Mouse (Mus musculus) lung, postnatal 0 days (tissue): ENCODE data around the gene Crocc2. TPM values are rescaled to one million over a fixed set of nuclear protein-coding genes. Genes with fewer than 3 reads are reported as not detected.

Source experiments
- ATAC-seq: fragments of 200-750 bp; cut with Nextera tagmentation; 2 replicates; pipeline ENCODE4 v1.8.0; 2017; ENCODE audit warnings: moderate library complexity
- DNase-seq: peaks from one replicate; pipeline ENCODE4 v3.0.0-alpha.2; 2016; ENCODE audit warnings: low spot score
- H3K27ac ChIP-seq: fragments of 300-500 bp; sonication (generic); 2 replicates; pipeline ENCODE4 v1.5.1; 2014; ENCODE audit warnings: antibody characterized with exemption, mild to moderate bottlenecking, low read length, mixed read lengths
- H3K27me3 ChIP-seq: fragments of 300-500 bp; sonication (generic); replicated peaks from 2 replicates; pipeline ENCODE4 v1.6.1; 2014; ENCODE audit warnings: low read length, mixed read lengths; ENCODE audit not compliant: insufficient read depth
- H3K36me3 ChIP-seq: fragments of 300-500 bp; sonication (generic); 2 replicates; pipeline ENCODE4 v1.6.1; 2014; ENCODE audit warnings: low read length, mixed read lengths; ENCODE audit not compliant: insufficient read depth
- H3K4me1 ChIP-seq: fragments of 300-500 bp; sonication (generic); 2 replicates; pipeline ENCODE4 v1.6.1; 2014; ENCODE audit warnings: antibody characterized with exemption, low read depth, low read length, mixed read lengths; ENCODE audit not compliant: insufficient read depth
- H3K4me2 ChIP-seq: fragments of 300-500 bp; sonication (generic); replicated peaks from 2 replicates; pipeline ENCODE4 v1.6.1; 2014; ENCODE audit warnings: low read depth, mild to moderate bottlenecking, low read length, moderate library complexity, mixed read lengths
- H3K4me3 ChIP-seq: fragments of 300-500 bp; sonication (generic); 2 replicates; pipeline ENCODE4 v1.5.1; 2014; ENCODE audit warnings: low read depth, low read length
- H3K9ac ChIP-seq: fragments of 300-500 bp; sonication (generic); replicated peaks from 2 replicates; pipeline ENCODE4 v1.6.1; 2014; ENCODE audit warnings: low read depth, mild to moderate bottlenecking
- H3K9me3 ChIP-seq: fragments of 300-500 bp; sonication (generic); 2 replicates; pipeline ENCODE4 v1.6.1; 2016; ENCODE audit warnings: low read length, mixed read lengths
- CTCF ChIP-seq: IDR thresholded peaks from 2 replicates; pipeline ENCODE4 v1.5.1; 2016; ENCODE audit warnings: antibody characterized with exemption, mild to moderate bottlenecking
- EP300 ChIP-seq: IDR thresholded peaks from 2 replicates; pipeline ENCODE4 v1.6.1; 2016; ENCODE audit warnings: antibody characterized with exemption, mild to moderate bottlenecking, control low read depth
- WGBS: fragments of 180-500 bp; shearing (Covaris S2); extraction: QIAGEN DNeasy Blood & Tissue Kit; methylation state at CpG from one replicate; pipeline ENCODE4 v1.1.7; 2014; 5-methylcytosine and 5-hydroxymethylcytosine counted together
- polyA plus RNA-seq: library from polyadenylated mRNA; unstranded; fragments of >200 nt; fragmentation: Nextera tagmentation; extraction: Ambion mirVana; gene quantifications from 2 replicates; pipeline ENCODE4 v1.2.1, GENCODE M21; 2015

Crocc2 gene
- polyA plus RNA-seq, 1 experiment from 2014 or later, result 1.3 TPM

GRCm38 (mm10) chr1:93173665-93174064, 5.1 kb downstream of the Crocc2 start:
- no peaks in the 10 kb centered on the region for H3K27me3 ChIP-seq
- TF ChIP-seq CTCF, result no peak
- TF ChIP-seq EP300, result no peak
- no peaks in the 10 kb centered on the region for H3K9me3 ChIP-seq
- no peaks in the 10 kb centered on the region for H3K4me1 ChIP-seq
- DNase-seq (no peak), ATAC-seq (no peak)
- no peak overlapping the region for H3K4me3 ChIP-seq
- H3K4me2 ChIP-seq, result no peak overlapping the region
- no peaks in the 10 kb centered on the region for H3K36me3 ChIP-seq
- no peak overlapping the region for H3K9ac ChIP-seq
- H3K27ac ChIP-seq, result no peak overlapping the region
- WGBS, result 58% methylated on average over 4 of the region's 4 CpGs

- ATAC-seq (peak; percentile 64), DNase-seq (peak; percentile 82)
- H3K27me3 ChIP-seq, result no peaks in the 10 kb centered on the region
- H3K27ac ChIP-seq, result no peak overlapping the region
- WGBS, result 1% methylated on average over 4 of the region's 4 CpGs
- H3K36me3 ChIP-seq, result no peaks in the 10 kb centered on the region
- no peaks in the 10 kb centered on the region for H3K4me1 ChIP-seq
- H3K4me2 ChIP-seq, result no peak overlapping the region
- no peak overlapping the region for H3K4me3 ChIP-seq
- no peak overlapping the region for H3K9ac ChIP-seq
- TF ChIP-seq EP300 (no peak), CTCF (peak; percentile 99)
- H3K9me3 ChIP-seq, result no peaks in the 10 kb centered on the region
These were observed 5.9 kb downstream of the Crocc2 start for GRCm38 (mm10) chr1:93174399-93174798.

GRCm38 (mm10) chr1:93175849-93176248, 7.3 kb downstream of the Crocc2 start:
- Histone ChIP-seq H3K4me3 (no peak overlapping the region), H3K9me3 (no peaks in the 10 kb centered on the region), H3K27ac (no peak overlapping the region), H3K9ac (no peak overlapping the region), H3K4me1 (no peaks in the 10 kb centered on the region), H3K4me2 (no peak overlapping the region), H3K36me3 (no peaks in the 10 kb centered on the region), H3K27me3 (no peaks in the 10 kb centered on the region)
- ATAC-seq, result no peak
- no peak for DNase-seq
- whole genome bisulfite sequencing, result 24% methylated on average over 6 of the region's 6 CpGs
- TF ChIP-seq EP300, result no peak
- no peak for TF ChIP-seq CTCF

GRCm38 (mm10) chr1:93176525-93177332, 8.2 kb downstream of the Crocc2 start:
- Histone ChIP-seq H3K4me1 (no peaks in the 10 kb centered on the region), H3K4me3 (peak overlapping the region; percentile 16; the same call in 1 of the 2 replicates), H3K27me3 (no peaks in the 10 kb centered on the region), H3K9ac (no peak overlapping the region), H3K9me3 (no peaks in the 10 kb centered on the region), H3K36me3 (no peaks in the 10 kb centered on the region), H3K27ac (no peak overlapping the region; the same call in 1 of the 2 replicates), H3K4me2 (peak overlapping the region; percentile 56)
- TF ChIP-seq EP300 (no peak), CTCF (no peak)
- ATAC-seq (peak; percentile 84), DNase-seq (peak; percentile 82)
- WGBS, result 3% methylated on average over 41 of the region's 44 CpGs

- H3K9ac ChIP-seq, result no peak overlapping the region
- TF ChIP-seq EP300 (no peak), CTCF (no peak)
- H3K4me1 ChIP-seq, result no peaks in the 10 kb centered on the region
- DNase-seq (no peak), ATAC-seq (no peak)
- no peak overlapping the region for H3K27ac ChIP-seq
- no peak overlapping the region for H3K4me3 ChIP-seq
- H3K27me3 ChIP-seq, result no peaks in the 10 kb centered on the region
- WGBS, result 85% methylated on average over 7 of the region's 7 CpGs
- no peak overlapping the region for H3K4me2 ChIP-seq
- no peaks in the 10 kb centered on the region for H3K9me3 ChIP-seq
- H3K36me3 ChIP-seq, result no peaks in the 10 kb centered on the region
These were observed 13.8 kb downstream of the Crocc2 start for GRCm38 (mm10) chr1:93182281-93182680.

GRCm38 (mm10) chr1:93184071-93184828, 15.7 kb downstream of the Crocc2 start:
- Histone ChIP-seq H3K4me1 (no peaks in the 10 kb centered on the region), H3K4me3 (no peak overlapping the region), H3K27me3 (no peaks in the 10 kb centered on the region), H3K9ac (no peak overlapping the region), H3K36me3 (no peaks in the 10 kb centered on the region), H3K4me2 (no peak overlapping the region), H3K27ac (no peak overlapping the region), H3K9me3 (no peaks in the 10 kb centered on the region)
- 65% methylated on average over 14 of the region's 14 CpGs for WGBS
- TF ChIP-seq EP300 (no peak), CTCF (no peak)
- peak; percentile 54 for ATAC-seq
- DNase-seq, result peak; percentile 39
